Mouse (Mus musculus) left cerebral cortex, adult 9 months (tissue): ENCODE data around the gene Nxf1.

ENCODE experiments used
- DNase-seq, 2 experiments: peaks; one replicate each; pipeline ENCODE4 v3.0.0; 2022; ENCODE audit warnings: low spot score in 2 of 2

The Nxf1 gene

GRCm38 (mm10) chr19:8818801-8819595 lies 62.1 kb downstream of the Nxf1 start, which contains the start of gene Ttc9c:
Ttc9c (minus strand) TSS chr19:8819333.
- DNase-seq: peak; percentile 96 to 99

DNA sequence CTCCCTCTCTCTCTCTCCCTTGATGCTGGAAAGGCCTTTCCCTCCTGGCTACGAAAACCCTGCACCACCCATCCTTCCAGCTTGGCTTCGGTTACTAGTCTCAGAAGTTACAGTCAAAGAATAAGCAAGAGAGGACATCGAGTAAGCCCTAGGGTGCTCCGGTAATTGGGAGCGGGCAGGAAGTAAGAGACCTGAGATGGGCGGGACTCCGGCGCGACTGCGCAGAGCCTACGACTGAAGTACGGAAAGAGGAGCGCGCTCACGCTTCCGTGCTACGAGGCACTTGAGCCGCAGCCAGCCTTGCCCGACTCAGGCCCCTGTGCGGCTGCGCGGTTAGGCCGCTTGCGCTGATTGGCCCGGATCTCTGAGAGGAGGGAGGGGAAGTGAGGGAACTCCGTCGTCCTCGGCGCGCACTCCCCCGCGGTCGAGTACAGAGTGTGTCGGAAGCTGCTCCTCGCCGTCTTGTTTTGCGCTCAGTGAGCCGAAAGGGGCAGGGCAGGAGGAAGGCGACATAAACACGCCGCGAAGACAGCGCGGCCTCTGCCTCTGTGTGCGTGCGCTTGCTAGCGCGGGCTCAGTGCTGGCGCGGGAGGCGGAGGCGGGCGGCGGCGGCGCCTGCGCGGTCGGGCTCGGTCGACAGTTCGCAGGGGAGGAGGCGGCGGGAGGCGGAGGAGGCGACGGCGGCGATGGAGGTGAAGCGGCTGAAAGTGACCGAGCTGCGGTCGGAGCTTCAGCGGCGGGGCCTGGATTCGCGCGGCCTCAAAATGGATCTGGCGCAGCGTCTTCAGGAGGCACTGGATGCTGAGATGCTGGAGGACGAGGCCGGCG lies 62.9 kb downstream of the Nxf1 start, which contains the start of gene Hnrnpul2:
Hnrnpul2 (plus strand) TSS at position 415 of the 828 bp plus-strand sequence.
- peak; percentile 97 to 99 for DNase-seq
